ENCODE assay signal across 5 mouse cellular contexts in genomic region chr2:122387135-122387534, GRCm38 (mm10). TPM values are rescaled to one million over a fixed set of nuclear protein-coding genes. Genes with fewer than 3 reads are reported as not detected.
"Had no signal": no experiment of that assay in that cellular context is flagged by ENCODE, and none has a peak within 500 bp of the region (broad histone marks: within the 10 kb centered on the region; RNA-seq: fewer than 3 reads in every experiment).

No protein-coding gene starts in this region.

RNA-seq across cellular contexts. Expression of gene Slc28a2, which starts 39.1 kb away (rescaled TPM):
- total RNA-seq: layer of hippocampus, postnatal 14 days; layer of hippocampus, postnatal 36 days had no signal
- polyA plus RNA-seq: hindbrain, embryonic 10.5 days; hindbrain, embryonic 11.5 days; hindbrain, postnatal 0 days had no signal
